Mouse (Mus musculus) subcutaneous adipose tissue, adult 2 months (tissue): Measurements from ENCODE around the gene Atg4d. TPM values are rescaled to one million over a fixed set of nuclear protein-coding genes. Genes with fewer than 3 reads are reported as not detected.

Experiments used
- polyA plus RNA-seq: library from polyadenylated mRNA; depleted of rRNA; stranded (reverse); fragments of >200 nt; gene quantifications from 2 replicates; pipeline ENCODE4 v1.2.3, GENCODE M21; 2012; ENCODE audit warnings: low replicate concordance; rRNA removed

Gene Atg4d
- 27.9 and 34.3 TPM in 2 replicates for polyA plus RNA-seq

DNA sequence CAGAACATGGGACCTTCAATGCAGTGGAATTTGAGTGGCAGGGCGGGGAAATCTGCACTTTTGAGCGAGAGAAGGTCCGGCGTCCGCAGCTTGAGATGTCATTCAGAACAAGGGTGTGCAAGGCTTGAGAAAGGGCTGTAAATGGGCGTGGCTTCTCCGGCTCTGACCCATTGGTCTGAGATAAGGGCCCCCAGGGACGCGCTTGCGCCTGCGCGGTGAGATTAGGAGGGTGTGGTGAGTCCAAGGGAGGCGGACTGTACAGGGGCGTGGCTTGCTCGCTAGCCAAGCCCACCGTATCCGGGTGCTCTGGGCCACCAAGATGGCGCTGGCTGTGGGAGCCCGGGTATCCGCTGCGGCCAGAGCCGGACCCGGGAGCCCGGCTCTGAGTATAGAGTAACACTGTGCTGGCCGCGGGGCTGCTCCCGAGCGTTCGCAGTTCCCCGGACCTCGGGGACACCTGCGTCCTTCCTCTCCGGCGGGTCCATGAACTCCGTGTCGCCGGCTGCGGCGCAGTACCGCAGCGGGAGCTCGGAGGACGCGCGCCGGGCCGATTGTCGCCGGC, at the start of gene Atg4d:
Gene Atg4d, plus strand, starts transcription at position 294 of the 562 bp plus-strand sequence.

DNA sequence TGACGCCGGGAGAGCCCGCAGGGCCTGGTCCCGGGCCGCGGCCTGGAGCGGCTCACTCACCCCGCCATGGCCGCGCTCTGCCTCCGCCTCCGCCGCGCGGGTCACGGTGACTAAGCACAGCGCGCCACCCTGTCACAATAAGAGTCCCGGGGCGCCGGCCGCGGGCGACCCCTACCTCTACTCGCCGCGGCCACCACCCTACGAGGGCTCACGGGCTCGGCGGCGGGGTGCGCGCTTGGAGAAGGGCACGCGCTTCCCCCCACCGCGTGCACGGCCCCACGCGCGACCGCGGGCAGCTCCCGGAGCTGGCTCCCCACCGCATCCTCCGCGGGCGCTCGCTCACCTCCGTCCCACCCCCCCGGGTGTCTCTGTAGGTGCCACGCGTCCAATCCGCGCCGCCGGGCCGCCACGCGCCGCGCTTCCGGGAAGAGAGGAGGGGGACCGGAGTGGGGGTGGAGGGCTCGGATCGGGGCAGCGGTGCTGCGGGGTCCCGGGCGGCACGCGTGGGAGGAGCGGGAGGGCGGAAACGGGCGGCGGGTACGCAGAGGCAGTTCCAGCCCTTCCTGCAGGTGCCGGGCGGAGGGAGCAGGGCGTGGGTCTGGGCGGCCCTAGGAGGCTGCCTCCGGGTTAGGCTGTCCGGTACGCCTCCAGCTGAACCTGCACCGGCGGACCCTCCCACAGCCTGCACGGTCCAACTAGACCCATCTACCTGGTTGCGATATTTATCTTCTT, 26.2 kb upstream of the Atg4d start, which contains the start of gene Keap1:
Gene Keap1, minus strand, starts transcription at position 629 of the 732 bp plus-strand sequence.

DNA sequence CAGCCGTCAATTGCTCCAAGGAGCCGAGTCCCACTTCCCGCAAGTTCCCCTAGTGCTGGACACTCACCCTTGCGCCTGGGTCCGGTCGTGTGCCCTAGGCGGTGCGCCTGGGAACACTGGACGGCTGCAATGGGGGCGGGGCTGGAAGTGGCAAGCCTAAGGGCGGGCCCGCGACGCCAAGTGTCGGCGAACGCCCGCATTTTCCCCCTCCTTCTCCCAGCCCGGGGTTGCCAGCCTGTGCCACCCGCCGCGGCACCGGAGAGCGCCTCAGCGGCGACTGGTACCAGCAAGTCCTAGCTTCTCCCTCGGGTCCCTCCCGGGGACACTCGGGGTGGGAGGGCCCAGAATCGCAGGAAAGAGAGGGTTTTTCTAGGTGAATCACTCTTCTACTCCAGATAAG, 16.8 kb upstream of the Atg4d start, which contains the start of gene S1pr5:
Gene S1pr5, minus strand, starts transcription at position 118 of the 400 bp plus-strand sequence.

DNA sequence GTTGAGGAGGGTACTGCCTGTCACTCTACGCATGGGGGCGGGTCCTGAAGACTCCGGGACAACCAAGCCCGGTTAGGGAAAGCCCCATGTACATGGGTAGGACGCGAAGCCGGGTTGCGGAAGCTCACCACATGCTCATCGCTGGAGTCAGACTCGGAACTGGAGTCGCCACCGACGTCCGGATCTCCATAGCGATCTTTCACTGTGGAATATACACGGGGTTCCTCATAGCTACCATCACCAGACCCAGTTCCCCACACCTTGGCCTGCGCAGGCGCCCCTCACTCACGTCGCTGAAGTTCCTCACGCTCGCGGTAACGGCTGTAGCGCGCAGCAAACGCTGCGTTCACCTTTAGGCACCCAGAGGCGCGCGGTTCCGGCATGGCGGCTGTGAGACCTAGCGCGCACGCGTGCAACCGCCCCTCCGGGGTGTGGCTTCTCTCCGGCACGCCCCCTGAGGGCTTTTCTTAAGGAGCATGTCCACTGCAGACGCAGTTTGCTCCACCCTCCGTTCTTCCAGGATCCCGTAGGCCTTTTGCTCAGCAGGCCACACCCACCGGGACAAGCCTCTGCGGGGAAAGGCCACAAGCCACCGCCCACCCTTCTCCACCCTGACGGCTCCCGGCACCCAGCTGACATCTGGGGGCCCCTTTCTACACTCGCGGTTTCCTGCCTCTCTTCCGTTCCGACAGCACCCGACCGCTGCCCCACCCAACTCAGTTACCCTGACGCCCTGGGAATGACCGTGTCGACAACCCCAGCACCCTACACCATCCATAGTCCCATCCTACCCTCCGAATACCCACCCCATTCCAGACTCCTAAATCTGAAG, 22.7 kb downstream of the Atg4d start, which contains the start of gene Kri1:
Gene Kri1, minus strand, starts transcription at position 399 of the 832 bp plus-strand sequence.

GRCm38 (mm10) chr9:21291022-21291787, 26.1 kb downstream of the Atg4d start, which contains the start of gene Cdkn2d:
Gene Cdkn2d (minus strand): TSS chr9:21291407.

DNA sequence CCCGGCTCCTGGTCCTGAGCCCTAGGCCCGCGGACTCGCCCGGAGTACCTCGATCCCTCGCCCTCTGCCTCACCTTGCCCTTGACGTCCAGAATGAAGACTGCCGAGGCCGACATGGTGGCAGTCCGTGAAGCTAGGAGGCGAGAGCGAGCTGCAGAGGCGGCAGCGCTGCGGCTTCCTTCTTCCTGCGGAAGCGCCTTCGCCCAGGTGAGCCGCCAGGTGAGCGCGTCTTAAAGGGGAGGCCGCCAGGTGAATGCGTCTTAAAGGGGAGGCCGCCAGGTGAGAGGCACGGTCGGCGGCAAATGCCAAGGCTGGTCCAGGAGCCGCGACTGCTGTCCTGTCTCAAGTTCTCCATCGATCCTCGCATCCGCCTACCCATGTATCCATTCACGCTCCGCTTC, 47.0 kb downstream of the Atg4d start, which contains the start of gene Ap1m2:
Gene Ap1m2, minus strand, starts transcription at position 204 of the 400 bp plus-strand sequence.

DNA sequence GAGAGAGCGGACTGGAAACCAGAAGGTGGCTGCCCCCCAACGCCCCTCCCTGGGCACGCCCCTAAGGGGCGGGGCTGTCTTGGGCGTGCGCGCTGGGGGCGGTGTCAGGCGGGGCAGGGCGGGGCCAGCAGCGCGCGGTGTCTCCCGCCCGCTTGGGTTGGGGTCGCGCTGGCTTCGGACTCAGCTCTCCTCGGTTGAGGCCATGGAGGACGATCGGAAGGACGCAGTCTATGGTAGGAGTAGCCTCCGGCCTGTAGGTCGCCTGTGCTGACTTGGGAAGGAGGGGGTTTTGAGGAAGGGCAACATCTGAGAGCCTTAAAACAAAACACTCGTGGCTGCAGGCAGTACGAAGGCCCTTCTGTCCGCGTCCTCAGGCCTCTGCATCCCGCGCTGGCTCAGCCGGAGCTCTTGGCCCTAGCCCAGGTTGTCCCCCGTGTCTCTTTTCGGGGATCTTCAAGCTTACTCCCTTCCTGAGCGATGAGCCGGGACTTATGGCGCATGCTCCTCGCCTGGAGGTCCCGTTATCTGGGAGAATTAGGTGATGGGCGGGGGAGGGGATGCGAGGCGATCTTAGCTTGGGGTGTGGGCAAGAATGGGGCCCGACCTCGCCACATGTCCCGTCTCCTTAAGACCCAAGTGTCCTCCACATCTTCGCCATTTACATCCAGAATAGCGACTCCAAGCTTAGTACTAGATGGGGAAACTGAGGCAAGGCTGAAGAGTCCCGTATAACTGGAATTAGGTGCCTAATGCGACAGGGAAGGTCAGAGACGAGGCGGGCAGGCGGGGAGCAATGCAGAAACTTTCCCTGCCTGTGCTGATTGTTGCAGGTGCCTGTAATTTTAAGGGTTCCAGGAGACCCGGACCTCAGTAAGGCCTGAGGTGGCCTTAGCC, 55.8 kb downstream of the Atg4d start, which contains the start of gene Slc44a2:
Gene Slc44a2, plus strand, starts transcription at position 80 of the 894 bp plus-strand sequence.

Other genes with a start within 250 kb of the Atg4d start
- gene Icam1, start 249.3 kb upstream of the Atg4d start, polyA plus RNA-seq, result 23.9 and 35.6 TPM in 2 replicates
- gene Icam4, start 235.9 kb upstream of the Atg4d start, polyA plus RNA-seq, result 0.16 and 0.45 TPM in 2 replicates
- 0.13 and 1.3 TPM in 2 replicates for gene Icam5, start 233.2 kb upstream of the Atg4d start, polyA plus RNA-seq
- 0.39 TPM in 1 of 2 replicates, not detected in the other for gene Zglp1, start 198.2 kb upstream of the Atg4d start, polyA plus RNA-seq
- gene Gm49373, start 192.2 kb upstream of the Atg4d start, polyA plus RNA-seq, result 0.19 and 0.48 TPM in 2 replicates
- 67.7 and 90.0 TPM in 2 replicates for gene Fdx1l, start 191.7 kb upstream of the Atg4d start, polyA plus RNA-seq
- 1.6 and 3.5 TPM in 2 replicates for gene Gm38431, start 173.3 kb upstream of the Atg4d start, polyA plus RNA-seq
- 38.5 and 87.3 TPM in 2 replicates for gene Raver1, start 173.3 kb upstream of the Atg4d start, polyA plus RNA-seq
- 30.7 and 32.8 TPM in 2 replicates for gene Tyk2, start 134.1 kb upstream of the Atg4d start, polyA plus RNA-seq
- gene Cdc37, start 115.3 kb upstream of the Atg4d start, polyA plus RNA-seq, result 55.1 and 87.0 TPM in 2 replicates
- gene Pde4a, start 99.6 kb upstream of the Atg4d start, polyA plus RNA-seq, result 14.4 and 17.0 TPM in 2 replicates
- gene Keap1, start 25.9 kb upstream of the Atg4d start, polyA plus RNA-seq, result 63.2 and 85.9 TPM in 2 replicates
- gene S1pr5, start 16.9 kb upstream of the Atg4d start, polyA plus RNA-seq, result 0.46 and 1.4 TPM in 2 replicates
- 24.1 and 24.6 TPM in 2 replicates for gene Kri1, start 22.7 kb downstream of the Atg4d start, polyA plus RNA-seq
- gene Cdkn2d, start 26.1 kb downstream of the Atg4d start, polyA plus RNA-seq, result 28.0 and 33.8 TPM in 2 replicates
- 0.10 and 24.9 TPM in 2 replicates for gene Ap1m2, start 47.0 kb downstream of the Atg4d start, polyA plus RNA-seq
- 49.0 and 101 TPM in 2 replicates for gene Slc44a2, start 55.4 kb downstream of the Atg4d start, polyA plus RNA-seq
- 29.9 and 86.4 TPM in 2 replicates for gene Ilf3, start 102.6 kb downstream of the Atg4d start, polyA plus RNA-seq
- gene Qtrt1, start 146.5 kb downstream of the Atg4d start, polyA plus RNA-seq, result 17.1 and 58.6 TPM in 2 replicates
- 95.2 and 101 TPM in 2 replicates for gene Dnm2, start 159.6 kb downstream of the Atg4d start, polyA plus RNA-seq
- gene Tmed1, start 245.0 kb downstream of the Atg4d start, polyA plus RNA-seq, result 40.8 and 55.3 TPM in 2 replicates